Mouse (Mus musculus): ENCODE results near the gene Srp68.

Gene Srp68

DNA sequence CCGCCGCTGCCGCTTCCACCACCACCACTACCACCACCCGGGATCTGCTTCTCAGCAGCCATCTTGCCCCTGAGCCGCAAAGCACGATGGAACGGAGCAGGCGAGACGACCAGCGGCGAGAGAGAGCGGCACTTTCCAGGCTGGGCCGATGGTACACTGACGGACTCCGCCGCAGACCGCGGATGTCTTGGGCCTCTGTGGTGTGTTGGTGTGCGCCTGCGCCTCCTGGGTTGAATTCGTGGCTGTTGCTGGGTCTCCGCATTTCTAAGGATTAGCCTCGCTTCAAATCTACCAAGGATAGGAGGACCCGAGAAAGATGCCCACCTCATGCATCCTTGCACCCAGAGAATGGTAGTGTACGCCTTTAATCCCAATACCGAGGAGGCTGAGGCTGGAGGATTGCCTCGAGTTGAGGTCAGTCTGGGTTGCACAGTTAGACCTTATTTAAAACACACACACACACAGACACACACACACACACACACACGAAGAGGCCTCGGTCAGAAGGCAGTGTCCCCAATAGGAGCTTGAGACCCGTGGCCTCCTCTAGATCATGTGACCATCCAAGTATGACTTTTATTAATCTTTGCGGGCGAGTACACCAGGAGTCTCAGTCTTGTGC, at the start of gene Srp68:
Gene Srp68 (minus strand): TSS at position 173 of the 622 bp plus-strand sequence.
- DNase-seq (ENCODE audit: low spot score in 2 of 2) = peak; percentile 96 to 97

DNA sequence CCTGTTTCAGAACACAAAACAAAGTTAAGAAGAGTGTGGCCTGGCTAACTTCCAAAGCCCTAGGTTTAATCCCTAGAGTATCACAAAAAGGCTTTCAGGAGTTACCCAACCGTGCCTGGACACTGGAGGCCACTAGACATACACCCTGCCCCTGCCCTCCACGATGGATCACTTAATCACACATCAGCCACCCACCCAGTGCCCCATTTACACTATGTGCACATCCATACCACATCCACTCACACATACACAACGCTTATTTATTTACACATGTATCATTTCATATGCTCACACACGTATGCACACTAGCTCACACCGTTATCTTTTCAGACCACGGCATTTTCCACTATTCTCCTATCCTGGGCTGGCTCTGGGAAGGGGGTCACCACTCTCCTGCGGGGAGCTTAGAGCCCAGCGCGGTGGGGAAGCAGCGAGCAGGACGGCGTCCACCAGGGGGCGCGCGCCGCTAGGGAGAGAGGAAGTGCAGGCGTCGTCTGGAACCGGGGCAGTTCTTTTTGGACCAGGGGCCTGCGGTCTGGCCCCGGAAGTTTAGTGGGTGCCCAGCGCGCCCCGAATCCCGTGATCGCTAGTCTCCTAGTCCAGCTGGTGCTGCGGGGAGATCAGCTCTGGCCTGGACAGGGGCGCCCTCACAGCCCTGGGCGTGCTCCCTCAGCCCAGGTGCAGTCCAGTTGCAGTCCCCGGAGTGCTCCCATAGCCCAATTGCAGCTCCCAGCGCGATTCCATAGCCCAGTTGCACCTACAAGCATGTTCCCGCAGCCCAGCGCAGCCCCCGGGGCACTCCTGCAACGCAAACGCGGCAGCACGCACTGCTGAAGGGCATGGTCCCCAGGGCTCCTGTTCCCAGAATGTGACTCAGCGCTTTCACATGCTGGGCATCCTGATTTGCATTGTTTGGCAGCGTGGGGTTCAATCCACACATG, 45.0 kb upstream of the Srp68 start:
- peak; percentile 81 to 86 for DNase-seq (ENCODE audit: low spot score in 2 of 2)

DNA sequence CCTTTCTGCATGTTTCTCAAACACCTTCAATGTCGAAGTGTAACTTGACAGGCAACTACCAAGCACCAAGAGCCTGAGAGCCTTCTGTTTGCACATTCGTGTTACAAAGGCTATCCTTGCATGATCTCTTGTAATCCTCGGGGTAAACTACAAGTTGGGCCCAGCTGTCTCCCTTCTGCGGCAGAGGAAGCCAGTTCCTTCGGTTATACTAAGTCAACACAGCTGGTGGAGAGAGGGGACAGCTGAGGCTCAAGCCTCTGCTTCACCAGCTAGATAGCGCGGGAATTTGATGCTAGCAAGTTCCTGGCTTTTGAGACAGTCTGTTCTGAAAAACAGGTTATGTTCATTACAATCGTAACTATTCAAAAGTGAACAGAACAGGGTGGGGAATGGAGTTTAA, 38.3 kb upstream of the Srp68 start:
- DNase-seq (ENCODE audit: low spot score in 2 of 2) = no peak

DNA sequence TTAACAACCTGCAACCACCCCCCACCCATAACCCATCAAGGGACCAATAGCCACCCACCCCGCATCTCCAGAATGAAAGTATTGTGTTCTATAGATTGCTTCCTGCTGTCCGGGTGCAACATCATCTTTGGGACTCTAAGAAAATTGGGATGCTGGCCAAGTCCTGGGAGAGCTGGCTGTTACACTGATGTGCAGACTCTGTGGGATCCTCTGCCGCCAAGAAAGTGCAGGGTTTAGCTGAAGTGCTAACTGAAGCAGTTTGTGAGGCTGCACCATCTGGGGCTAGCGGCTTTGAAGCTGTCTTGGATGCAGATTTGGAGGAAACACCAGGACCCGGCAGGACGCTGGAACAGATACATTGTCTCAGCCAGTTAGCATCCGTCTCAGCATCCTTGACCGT, 37.2 kb upstream of the Srp68 start:
- DNase-seq (ENCODE audit: low spot score in 2 of 2) = peak in 1 of 2 experiments; percentile 40

DNA sequence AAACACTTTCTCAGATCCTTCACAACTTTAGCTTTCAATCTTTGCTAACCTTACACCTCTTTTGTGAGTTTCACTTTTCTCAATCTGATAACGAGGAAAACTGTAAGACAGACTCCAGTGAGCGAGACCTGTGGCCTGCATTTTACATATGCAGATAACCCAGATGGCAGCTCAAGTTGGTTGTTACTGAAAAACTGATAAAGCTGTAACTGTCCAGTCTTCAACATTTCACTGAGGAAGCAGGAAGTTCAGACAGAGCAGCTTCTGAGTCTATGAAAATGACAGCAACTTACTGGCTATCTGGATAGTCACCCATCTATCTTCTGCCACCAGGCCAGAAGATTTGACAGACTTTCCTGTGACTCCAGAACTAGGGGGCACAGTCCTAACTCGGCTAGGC, 35.6 kb upstream of the Srp68 start:
- DNase-seq (ENCODE audit: low spot score in 2 of 2) = no peak

DNA sequence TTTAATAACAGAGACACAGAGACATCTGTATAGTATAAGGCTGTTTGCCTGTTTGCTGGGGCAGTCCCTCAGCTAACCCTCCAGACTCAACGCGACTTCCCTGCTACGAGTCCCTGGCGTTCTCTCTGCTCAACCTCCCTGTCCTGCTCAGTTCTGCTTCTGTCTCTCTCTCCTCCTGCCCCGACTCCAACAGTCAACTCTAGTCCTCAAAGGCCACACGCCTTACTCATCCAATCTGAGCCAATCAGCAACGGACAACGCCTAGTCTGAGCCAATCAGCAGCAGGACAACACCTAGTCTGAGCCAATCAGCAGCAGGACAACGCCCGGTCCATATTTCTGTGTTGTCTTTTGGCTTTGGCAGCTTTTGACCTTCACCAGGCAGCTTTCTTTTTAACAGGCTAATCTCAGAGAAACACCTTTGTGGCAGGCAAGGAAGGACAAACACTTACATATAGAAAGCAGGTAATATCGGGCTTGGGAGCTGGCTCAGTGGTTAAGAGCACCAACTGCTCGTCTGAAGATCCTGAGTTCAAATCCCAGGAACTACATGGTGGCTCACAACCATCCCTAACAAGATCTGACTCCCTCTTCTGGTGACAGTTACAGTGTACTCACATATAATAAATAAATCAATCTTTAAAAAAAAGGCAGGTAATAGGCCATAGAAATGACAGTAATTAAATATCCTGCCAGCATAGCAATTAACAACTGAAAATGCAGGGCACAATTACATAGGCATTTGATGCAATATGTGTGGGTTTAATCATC, 33.9 kb upstream of the Srp68 start:
- DNase-seq (ENCODE audit: low spot score in 2 of 2) = no peak

DNA sequence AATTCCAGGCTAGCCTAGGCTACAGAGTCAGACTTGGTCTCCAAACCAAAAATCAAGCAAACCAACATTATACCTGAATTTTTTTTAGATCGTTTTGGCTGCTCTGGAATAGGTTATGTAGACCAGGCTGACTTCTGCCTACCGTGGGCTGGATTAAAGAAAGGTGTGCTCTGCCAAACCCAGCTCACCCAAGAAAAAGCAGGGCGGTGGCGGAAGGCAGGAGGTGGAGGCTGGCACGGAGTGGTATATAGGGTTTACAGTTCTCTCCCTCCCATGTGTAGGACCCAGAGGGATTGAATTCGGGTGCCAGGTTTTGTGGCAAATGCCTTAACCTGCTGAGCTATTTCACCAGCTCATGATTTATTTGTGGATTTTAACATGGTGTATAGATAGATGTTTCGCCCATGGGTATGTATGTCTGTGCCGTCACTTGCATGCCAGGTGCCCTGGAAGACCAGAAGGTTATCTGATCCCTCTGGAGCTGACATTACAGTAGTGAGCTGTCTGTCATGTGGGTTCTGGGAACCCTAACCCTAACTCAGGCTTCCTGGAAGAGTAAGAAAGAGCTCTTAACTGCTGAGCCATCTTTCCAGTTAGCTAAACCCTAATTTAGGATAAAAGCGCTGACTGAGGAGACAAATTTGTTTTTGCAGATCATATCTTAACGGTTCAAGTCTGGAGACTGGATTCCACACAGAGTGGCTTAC, 33.2 kb upstream of the Srp68 start, which contains the start of gene Exoc7:
Gene Exoc7 (minus strand): TSS at position 215 of the 707 bp plus-strand sequence.
- DNase-seq (ENCODE audit: low spot score in 2 of 2) = no peak

DNA sequence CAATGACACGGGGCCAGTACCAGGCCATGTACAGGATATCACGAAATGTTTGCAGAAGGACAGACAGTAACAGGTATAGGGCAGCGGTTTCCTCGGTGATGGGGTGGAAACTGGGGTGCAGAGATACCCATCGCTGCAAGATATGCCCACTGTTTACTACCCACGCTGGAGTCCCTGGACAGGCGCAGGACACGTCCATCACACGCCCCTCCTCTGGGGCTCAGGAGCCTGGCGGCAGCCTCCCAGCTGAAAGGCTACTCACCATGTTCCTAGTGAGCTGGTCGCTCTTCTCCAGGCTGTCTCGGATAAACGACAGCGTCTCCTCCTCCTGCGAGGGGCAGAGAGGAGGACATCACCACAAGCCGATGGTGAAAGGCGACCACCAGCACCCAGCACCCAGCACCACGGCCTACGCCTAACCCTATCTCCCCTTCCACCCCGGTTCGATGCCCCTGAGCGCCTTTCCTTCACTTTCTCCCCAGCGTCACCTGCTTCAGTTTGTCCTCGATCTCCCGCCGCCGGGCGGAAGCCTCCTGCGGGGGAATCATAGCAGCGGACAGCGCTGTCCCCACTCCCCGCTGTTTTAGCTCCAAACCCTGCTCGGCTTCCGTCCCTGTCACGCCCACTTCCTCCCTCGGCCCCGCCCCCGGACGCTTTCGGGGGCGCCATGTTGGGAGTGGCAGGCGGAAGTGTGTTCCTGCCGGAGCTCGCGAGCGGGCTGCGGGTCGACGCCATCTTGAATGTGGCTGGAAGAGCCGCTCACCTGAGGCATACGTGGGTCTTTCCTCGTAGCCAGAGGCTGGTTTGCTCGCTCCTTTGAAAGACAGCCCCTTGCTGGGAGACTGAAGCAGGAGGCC, 32.3 kb upstream of the Srp68 start:
- peak; percentile 87 to 90 for DNase-seq (ENCODE audit: low spot score in 2 of 2)

DNA sequence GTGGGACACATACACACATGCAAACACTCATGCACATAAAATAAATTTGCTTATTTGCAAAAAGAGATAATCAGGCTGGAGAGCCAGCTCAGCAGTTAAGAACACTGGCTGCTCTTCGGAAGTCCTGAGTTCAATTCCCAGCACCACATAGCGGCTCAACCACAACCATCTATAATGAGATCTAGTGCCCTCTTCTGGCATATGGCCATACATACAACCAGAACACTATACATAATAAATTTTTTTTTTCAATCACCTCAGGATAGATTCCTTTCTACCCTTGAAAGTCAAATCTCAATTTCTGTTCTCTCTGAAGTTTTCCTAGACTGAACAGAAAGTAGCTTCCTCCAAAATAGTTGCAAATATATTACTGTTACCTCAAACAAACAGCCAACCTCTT, 31.4 kb upstream of the Srp68 start:
- no peak for DNase-seq (ENCODE audit: low spot score in 2 of 2)

DNA sequence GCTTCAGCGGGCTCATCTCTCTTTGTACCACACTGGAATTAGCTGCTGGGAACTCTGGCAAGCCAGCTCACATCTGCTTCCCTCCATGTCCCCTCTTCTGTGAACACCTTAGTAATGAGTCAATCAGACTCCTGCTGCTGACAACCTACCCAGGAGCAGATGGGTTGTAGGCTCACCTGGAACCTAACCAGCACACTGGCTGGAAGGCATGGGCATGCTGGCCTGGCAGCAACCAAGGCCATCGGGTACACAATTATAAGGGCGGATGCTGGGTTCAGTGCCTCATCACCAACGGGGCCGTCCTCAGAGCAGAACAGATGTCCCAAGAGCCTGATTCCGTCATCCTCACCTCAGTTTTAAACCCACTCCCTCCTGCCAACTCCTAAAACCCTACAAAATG, 24.6 kb upstream of the Srp68 start:
- DNase-seq (ENCODE audit: low spot score in 2 of 2) = no peak

DNA sequence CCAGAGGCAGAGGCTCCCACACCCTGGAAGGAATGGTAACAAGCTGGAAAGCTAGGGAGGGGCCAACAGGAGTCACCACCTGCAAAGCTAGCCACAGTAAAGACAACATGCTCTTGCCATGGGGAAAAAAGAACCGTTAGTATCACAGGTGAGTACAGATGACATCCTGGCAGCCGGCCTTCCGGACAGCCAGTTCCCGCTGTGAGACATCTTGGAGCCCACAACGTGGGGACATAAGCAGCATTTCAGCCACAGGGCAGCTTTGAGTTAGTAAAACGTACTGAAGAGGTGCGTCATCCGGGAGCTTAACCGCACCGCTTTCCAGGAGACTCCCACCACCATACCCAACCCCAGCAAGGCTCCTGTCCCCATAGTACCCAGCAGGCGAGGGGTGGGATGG, 24.2 kb upstream of the Srp68 start:
- DNase-seq (ENCODE audit: low spot score in 2 of 2) = no peak

DNA sequence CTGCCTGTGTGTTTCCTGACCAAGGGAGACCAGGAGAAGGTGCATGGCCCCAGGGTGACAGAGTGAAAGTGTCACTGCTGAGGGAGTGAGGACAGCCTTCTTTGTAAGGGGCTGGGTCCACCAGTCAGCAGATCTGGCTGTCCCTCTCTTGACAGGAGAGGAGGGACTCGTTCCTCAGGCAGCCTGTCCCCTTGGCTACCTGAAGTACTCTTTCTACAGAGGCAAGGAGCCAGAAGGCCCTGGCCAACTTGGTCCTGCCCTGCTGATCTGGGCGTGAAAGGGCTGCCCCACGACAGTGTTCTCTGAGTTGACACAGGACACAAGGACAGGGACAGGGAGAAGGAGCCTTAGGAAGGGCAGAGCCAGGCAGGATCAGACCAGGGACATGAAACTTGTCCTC, 23.0 kb upstream of the Srp68 start:
- DNase-seq (ENCODE audit: low spot score in 2 of 2) = no peak

DNA sequence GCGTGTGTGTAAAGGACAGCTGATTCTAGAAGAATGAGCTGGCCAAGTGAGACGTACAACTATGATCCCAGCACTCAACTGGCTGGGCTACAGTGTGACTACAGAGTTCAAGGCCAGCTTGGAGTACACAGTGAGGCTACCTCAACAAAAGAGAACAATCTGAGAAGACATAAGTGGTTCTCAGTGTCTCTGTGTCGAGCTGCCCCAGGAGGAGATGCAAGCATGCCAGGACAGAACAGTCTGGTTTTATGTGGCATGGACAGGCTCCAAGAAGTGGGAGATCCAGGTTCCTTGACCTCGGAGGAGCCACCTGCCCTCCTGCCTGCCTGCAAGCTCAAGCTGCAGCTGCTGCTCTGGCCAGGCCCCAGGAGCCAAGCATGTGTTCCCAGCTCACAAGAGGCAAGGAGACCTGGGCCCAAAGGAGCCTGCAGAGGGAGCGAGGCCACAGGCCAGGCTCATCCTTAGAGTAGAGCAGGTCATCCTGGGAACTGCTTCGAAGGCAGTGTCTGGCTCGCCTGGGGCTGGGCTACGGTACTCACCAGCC, 22.2 kb upstream of the Srp68 start:
- DNase-seq (ENCODE audit: low spot score in 2 of 2) = no peak

DNA sequence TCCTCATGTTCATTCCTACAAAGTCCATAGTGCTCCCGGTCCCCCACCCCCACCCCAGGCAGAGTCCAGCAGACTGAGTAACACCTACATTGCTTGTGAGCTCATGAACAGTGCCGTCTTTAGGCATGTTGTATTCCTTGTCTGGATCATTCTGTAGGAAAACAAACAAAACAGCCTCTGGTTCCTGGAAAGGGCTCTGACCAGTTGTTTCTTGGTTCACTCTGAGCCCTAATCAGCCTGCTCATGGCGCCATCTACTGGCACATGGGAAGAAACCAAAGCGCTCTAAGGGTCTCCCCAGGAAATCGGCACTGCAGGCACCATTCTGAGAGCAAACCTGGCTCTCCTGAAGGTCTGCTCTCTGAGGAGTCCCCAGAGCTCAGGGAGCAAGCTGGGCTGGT, 20.3 kb upstream of the Srp68 start:
- peak in 1 of 2 experiments; percentile 28 for DNase-seq (ENCODE audit: low spot score in 2 of 2)

DNA sequence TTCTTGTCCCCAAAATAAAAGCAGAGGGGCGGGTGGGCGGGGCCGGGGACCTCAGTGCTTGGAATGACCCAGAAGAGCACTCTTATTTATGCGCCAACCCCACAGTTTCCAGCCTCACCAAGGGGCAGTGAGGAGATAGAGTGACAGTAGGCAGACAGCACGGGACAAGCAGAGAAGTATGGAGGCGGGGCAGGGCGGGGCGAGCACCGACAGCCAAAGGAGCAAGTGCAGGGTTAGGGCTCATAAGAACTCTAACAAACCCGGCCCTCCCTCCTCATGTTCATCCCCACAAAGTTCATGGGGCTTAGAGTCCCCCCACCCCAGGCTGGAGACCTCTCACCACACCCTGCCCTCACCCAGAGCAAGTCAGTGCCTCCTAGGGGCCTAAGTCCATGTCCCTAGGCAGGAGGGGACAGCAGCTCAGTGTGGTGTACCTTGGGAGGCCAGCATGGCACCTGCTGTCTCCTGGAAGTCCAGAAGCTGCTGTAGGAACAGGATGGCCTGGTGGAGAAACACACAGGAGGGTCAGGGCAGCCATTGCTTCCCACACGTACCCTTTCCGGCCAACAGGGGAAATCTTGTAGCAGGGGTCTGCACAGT, 19.6 kb upstream of the Srp68 start:
- DNase-seq (ENCODE audit: low spot score in 2 of 2) = no peak

DNA sequence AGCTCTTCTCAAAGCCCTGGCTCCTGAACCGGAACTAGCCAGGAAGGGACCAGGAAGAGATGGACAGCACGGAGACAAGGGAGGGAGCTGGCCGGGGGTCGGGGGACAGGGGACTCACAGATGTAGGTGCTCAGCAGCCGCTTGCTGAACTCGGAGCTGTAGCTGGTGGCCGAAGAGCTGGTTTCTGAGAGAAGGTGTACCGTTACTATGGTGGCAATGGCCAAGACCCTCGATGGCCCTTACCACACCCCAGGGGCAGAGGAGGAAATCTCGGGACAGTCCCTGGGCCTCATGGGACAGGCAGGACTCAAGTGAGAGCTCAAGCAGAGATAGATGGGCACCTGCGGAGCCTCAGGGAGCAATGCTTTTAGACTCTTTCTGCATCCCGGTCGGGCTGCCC, 18.4 kb upstream of the Srp68 start:
- no peak for DNase-seq (ENCODE audit: low spot score in 2 of 2)

DNA sequence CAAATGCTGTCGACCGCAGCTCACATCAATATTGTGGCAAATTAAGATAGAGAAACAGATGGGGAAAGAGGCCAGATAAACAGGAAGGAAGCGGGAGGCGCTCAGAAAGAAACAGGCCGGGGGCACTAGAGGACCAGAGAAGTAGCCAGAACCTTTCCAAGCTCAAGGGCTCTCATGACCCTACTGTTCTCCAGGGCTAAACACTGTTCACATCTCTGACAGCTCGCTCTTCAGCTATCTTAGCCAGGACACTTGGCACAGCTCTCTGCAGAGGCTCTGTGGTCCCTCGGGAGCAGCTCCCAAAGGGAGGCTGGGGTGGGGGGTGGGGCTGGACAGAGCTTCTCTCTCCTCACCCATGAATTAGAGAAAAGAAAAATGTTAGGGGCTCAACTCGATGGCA, 16.5 kb upstream of the Srp68 start:
- no peak for DNase-seq (ENCODE audit: low spot score in 2 of 2)

DNA sequence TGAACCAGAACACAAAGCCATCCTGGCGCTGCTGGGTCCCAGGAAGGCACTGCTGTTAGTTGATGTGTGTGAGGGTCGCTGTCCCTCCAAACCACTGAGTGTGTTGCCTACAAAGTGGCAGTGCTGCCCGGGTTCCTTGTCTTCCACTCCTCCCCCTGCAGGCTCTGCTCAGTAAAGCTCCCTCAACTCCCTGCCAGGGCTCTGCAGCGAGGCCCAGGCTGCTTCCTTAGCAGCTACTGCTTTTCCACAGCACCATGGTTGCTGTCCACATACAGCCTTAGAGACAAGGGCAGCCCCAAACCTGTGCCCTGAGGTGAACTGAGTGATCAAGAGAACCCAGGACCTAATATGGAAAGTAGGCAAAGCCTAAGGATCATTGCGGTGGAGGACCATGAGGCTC, 13.3 kb upstream of the Srp68 start:
- no peak for DNase-seq (ENCODE audit: low spot score in 2 of 2)

DNA sequence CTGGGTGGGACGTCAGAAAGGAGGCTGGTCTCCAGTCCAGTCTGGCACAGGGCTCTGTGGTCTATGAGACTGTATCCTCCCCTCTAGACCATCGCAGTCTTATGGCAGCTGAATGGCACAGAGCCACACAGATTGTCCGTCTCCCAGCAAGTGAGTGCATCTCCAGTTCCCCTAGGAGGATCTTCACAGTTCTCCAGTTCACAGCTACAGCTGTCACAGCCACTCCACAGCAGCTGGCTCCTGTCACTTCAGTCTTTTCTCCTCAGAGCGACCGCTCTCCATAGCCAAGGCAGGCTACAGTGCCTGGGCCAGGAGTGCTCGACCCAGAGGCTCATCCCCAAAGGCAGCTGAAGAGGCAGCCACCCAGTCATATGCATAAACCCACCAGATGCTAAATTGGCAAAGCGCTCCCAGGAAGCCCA, 11.8 kb upstream of the Srp68 start:
- DNase-seq (ENCODE audit: low spot score in 2 of 2) = no peak

DNA sequence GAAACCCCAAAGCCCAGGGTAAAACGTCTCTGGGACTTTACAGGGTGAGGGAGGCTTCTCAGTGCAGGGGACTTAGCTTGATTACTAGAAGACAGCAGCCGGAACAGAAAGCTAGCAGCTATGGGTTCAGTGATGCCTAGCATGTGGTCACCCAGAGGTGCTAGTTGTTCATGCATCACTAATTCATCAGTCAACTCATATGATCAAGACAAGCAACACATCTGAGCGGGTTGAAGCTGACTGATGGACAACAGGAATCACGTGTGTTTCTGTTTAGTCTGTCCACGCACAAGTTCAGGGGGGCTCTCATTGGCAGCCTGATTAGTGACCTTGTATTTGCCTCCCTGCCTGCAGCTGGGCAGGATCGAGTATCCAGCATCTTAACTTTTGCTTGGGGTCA, 10.0 kb upstream of the Srp68 start:
- no peak for DNase-seq (ENCODE audit: low spot score in 2 of 2)
